Mouse (Mus musculus) midbrain, postnatal 0 days (tissue): ENCODE measurements around the gene Gatad2b. TPM values are rescaled to one million over a fixed set of nuclear protein-coding genes. Genes with fewer than 3 reads are reported as not detected.

Experiments used
- ATAC-seq: fragments of 200-750 bp; cut with Nextera tagmentation; 2 replicates; pipeline ENCODE4 v1.8.0; 2017; ENCODE audit warnings: moderate number of reproducible peaks, mild to moderate bottlenecking, moderate TSS enrichment, moderate library complexity; ENCODE audit not compliant: low FRiP score
- DNase-seq: peaks from one replicate; pipeline ENCODE4 v3.0.0-alpha.2; 2015; ENCODE audit warnings: low spot score
- H3K27ac ChIP-seq: fragments of 300-500 bp; sonication (generic); 2 replicates; pipeline ENCODE4 v1.5.1; 2014; ENCODE audit warnings: low read depth, mild to moderate bottlenecking, low read length, mixed read lengths
- H3K27me3 ChIP-seq: fragments of 300-500 bp; sonication (generic); 2 replicates; pipeline ENCODE4 v1.6.1; 2014; ENCODE audit warnings: low read length, control low read depth, mixed read lengths; ENCODE audit not compliant: insufficient read depth
- H3K36me3 ChIP-seq: fragments of 300-500 bp; sonication (generic); 2 replicates; pipeline ENCODE4 v1.6.1; 2014; ENCODE audit warnings: low read length, control low read depth, mixed read lengths; ENCODE audit not compliant: insufficient read depth
- H3K4me1 ChIP-seq: fragments of 300-500 bp; sonication (generic); 2 replicates; pipeline ENCODE4 v1.6.1; 2014; ENCODE audit warnings: mild to moderate bottlenecking, control low read depth, antibody characterized with exemption, low read length, mixed read lengths; ENCODE audit not compliant: insufficient read depth
- H3K4me2 ChIP-seq: fragments of 300-500 bp; sonication (generic); 2 replicates; pipeline ENCODE4 v1.6.1; 2014; ENCODE audit warnings: low read depth, mild to moderate bottlenecking, low read length, mixed read lengths; ENCODE audit not compliant: poor library complexity, severe bottlenecking
- H3K4me3 ChIP-seq: fragments of 300-500 bp; sonication (generic); 2 replicates; pipeline ENCODE4 v1.5.1; 2014; ENCODE audit warnings: low read depth, mild to moderate bottlenecking, low read length, moderate library complexity
- H3K9ac ChIP-seq: fragments of 300-500 bp; sonication (generic); replicated peaks from 2 replicates; pipeline ENCODE4 v1.6.1; 2014; ENCODE audit warnings: mild to moderate bottlenecking, low read length, moderate library complexity, mixed read lengths; ENCODE audit not compliant: poor library complexity, severe bottlenecking
- H3K9me3 ChIP-seq: fragments of 300-500 bp; sonication (generic); 2 replicates; pipeline ENCODE4 v1.6.1; 2016; ENCODE audit warnings: low read length, control low read depth
- CTCF ChIP-seq: IDR thresholded peaks from 2 replicates; pipeline ENCODE4 v1.5.1; 2016; ENCODE audit warnings: antibody characterized with exemption, mild to moderate bottlenecking
- WGBS: fragments of 180-500 bp; shearing (Covaris S2); extraction: QIAGEN DNeasy Blood & Tissue Kit; methylation state at CpG from one replicate; pipeline ENCODE4 v1.1.7; 2014; 5-methylcytosine and 5-hydroxymethylcytosine counted together
- polyA plus RNA-seq: library from polyadenylated mRNA; unstranded; fragments of >200 nt; fragmentation: Nextera tagmentation; extraction: Ambion mirVana; gene quantifications from 2 replicates; pipeline ENCODE4 v1.2.1, GENCODE M21; 2015
- total RNA-seq: library from RNA; depleted of rRNA; stranded (reverse); fragments of >200 nt; gene quantifications from 2 replicates; pipeline ENCODE4 v1.2.3, GENCODE M21; 2014

Gene Gatad2b
- total and polyA plus RNA-seq, 2 experiments from 2014 or later, result 12.9 to 27.3 TPM

GRCm38 (mm10) chr3:90388726-90389510 is 95.9 kb downstream of the Gatad2b start:
- peak overlapping the region; percentile 61 for H3K4me2 ChIP-seq
- DNase-seq, result peak; percentile 71

GRCm38 (mm10) chr3:90389511-90390490 is 96.8 kb downstream of the Gatad2b start, which contains the start of gene Slc27a3:
Gene Slc27a3 (minus strand): TSS chr3:90389938.
- H3K9me3 ChIP-seq, result no peaks in the 10 kb centered on the region
- H3K9ac ChIP-seq, result peak within 1 kb of the TSS; percentile 75
- H3K4me1 ChIP-seq, result peaks cover 21% of the 10 kb centered on the region
- H3K36me3 ChIP-seq, result peaks cover 42% of the 10 kb centered on the region
- no peaks in the 10 kb centered on the region for H3K27me3 ChIP-seq
- H3K4me2 ChIP-seq, result peak within 1 kb of the TSS; percentile 61
- DNase-seq, result peak; percentile 71
- ATAC-seq, result peak; percentile 62
- WGBS, result under 1% methylated on average over 49 of the region's 55 CpGs
- TF ChIP-seq CTCF, result no peak
- peak within 1 kb of the TSS; percentile 98 for H3K27ac ChIP-seq
- H3K4me3 ChIP-seq, result peak within 1 kb of the TSS; percentile 65

More at GRCm38 (mm10) chr3:90388726-90389510, 95.9 kb downstream of the Gatad2b start:
- WGBS, result 3% methylated on average over 51 of the region's 53 CpGs
- peak; percentile 53 for TF ChIP-seq CTCF
- no peaks in the 10 kb centered on the region for H3K27me3 ChIP-seq
- peaks cover 21% of the 10 kb centered on the region for H3K4me1 ChIP-seq
- ATAC-seq, result peak; percentile 82
- H3K4me3 ChIP-seq, result peak overlapping the region; percentile 65
- H3K9ac ChIP-seq, result peak overlapping the region; percentile 75
- H3K36me3 ChIP-seq, result peaks cover 33% of the 10 kb centered on the region
- H3K27ac ChIP-seq, result peak overlapping the region; percentile 98
- H3K9me3 ChIP-seq, result no peaks in the 10 kb centered on the region

DNA sequence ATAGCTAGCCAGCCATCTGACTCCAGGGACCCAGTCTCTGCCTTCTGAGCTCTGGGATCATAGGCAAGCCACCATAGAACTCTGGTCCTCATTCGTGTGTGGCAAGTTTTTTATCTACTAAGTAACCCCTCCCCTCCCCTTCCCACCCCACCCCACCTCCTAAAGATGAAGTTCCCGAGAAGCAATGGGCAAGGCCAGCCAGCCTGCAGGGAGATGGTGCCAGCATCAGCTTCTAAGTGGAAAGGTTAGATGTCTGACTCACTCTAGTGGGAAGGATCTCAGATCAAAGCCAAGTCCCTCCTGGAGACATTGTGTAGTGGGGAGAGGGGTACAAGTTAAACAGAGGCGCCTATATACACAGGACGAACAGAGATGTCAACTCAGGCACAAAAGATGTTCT is 98.0 kb downstream of the Gatad2b start:
- no peaks in the 10 kb centered on the region for H3K27me3 ChIP-seq
- WGBS, result 72% methylated on average over 4 of the region's 4 CpGs
- no peak overlapping the region for H3K4me2 ChIP-seq
- peak overlapping the region; percentile 75; the same call in 1 of the 2 replicates for H3K9ac ChIP-seq
- no peak for ATAC-seq
- no peak for DNase-seq
- peaks cover 21% of the 10 kb centered on the region for H3K4me1 ChIP-seq
- H3K36me3 ChIP-seq, result peaks cover 49% of the 10 kb centered on the region
- H3K4me3 ChIP-seq, result no peak overlapping the region
- H3K27ac ChIP-seq, result peak overlapping the region; percentile 98
- no peak for TF ChIP-seq CTCF
- no peaks in the 10 kb centered on the region for H3K9me3 ChIP-seq

GRCm38 (mm10) chr3:90391941-90392340 is 99.0 kb downstream of the Gatad2b start:
- DNase-seq (no peak), ATAC-seq (no peak)
- WGBS, result 90% methylated on average over 8 of the region's 8 CpGs
- no peak overlapping the region for H3K9ac ChIP-seq
- no peak overlapping the region for H3K4me2 ChIP-seq
- no peaks in the 10 kb centered on the region for H3K27me3 ChIP-seq
- H3K9me3 ChIP-seq, result no peaks in the 10 kb centered on the region
- H3K4me1 ChIP-seq, result peaks cover 21% of the 10 kb centered on the region
- H3K36me3 ChIP-seq, result peaks cover 55% of the 10 kb centered on the region
- TF ChIP-seq CTCF, result no peak
- H3K27ac ChIP-seq, result no peak overlapping the region
- H3K4me3 ChIP-seq, result no peak overlapping the region

DNA sequence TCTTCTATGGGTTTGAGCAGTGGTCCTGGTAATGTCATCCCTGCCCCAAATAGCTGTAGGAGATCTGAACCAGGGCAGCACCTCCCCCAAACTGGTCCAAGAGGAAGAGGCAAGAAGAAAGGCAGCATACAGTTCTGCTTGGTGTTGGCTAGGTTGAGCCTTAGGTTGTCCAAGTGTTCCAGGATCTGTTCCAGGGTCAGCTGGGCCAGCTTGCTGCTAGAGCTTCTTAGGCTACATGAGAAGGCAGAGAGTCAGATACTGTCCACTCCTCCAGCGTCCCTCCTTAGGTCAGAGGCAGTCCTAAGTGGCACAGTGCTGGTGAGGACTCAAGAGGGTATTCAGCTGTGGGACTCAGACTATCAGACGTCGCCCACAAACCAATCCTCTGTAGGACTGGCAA is 99.7 kb downstream of the Gatad2b start:
- H3K9me3 ChIP-seq, result no peaks in the 10 kb centered on the region
- peaks cover 55% of the 10 kb centered on the region for H3K36me3 ChIP-seq
- H3K4me2 ChIP-seq, result no peak overlapping the region
- ATAC-seq (no peak), DNase-seq (no peak)
- no peak for TF ChIP-seq CTCF
- WGBS, result 95% methylated on average over 3 of the region's 3 CpGs
- H3K9ac ChIP-seq, result no peak overlapping the region
- H3K4me3 ChIP-seq, result no peak overlapping the region
- no peak overlapping the region for H3K27ac ChIP-seq
- peaks cover 19% of the 10 kb centered on the region for H3K4me1 ChIP-seq
- H3K27me3 ChIP-seq, result no peaks in the 10 kb centered on the region
